Mouse (Mus musculus): Measurements from ENCODE around the gene Espn. TPM values are rescaled to one million over a fixed set of nuclear protein-coding genes. Genes with fewer than 3 reads are reported as not detected.

The Espn gene
- polyA plus RNA-seq, 1 experiment from 2014 or later = 13.8 TPM

DNA sequence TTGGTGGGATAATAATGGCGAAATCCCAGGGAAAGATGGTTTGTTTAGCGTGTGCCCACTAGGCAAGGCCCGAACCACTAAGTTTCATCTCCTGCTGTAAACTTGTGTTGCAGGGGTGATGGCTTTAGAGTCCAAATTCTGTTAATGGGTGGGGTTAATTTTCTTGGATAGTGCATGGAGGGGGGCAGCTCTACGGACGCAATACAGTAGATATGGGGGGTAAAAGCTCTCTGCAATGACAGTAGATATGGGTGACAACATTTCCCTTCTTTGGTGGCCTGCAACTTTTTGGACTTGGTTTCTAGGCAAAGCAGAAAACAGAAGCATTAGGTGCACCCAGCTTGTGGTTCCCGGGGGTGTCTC is 25.0 kb upstream of the Espn start:
- peak overlapping the region; percentile 93 for H3K4me2 ChIP-seq (replicated peaks; ENCODE audit: low read depth)
- H3K36me3 ChIP-seq (ENCODE audit: control insufficient read depth, insufficient read depth, low read length) = no peaks in the 10 kb centered on the region
- H3K9me3 ChIP-seq (ENCODE audit: control insufficient read depth, low read length) = no peaks in the 10 kb centered on the region
- no peak for ATAC-seq (ENCODE audit: low FRiP score, low TSS enrichment)
- 0 out of 2 replicates have a peak, but pooled peaks cover 5% of the 10 kb centered on the region for H3K4me1 ChIP-seq (replicated peaks; ENCODE audit: control insufficient read depth, insufficient read depth)
- TF ChIP-seq CTCF (IDR thresholded peaks at IDR 0.05; ENCODE audit: low read depth) = no peak
- TF ChIP-seq EP300 (optimal IDR thresholded peaks at IDR 0.05) = no peak
- no peak for DNase-seq (ENCODE audit: low spot score)
- H3K27ac ChIP-seq (replicated peaks) = no peak overlapping the region; the same call in 1 of the 2 replicates
- H3K27me3 ChIP-seq (ENCODE audit: control insufficient read depth, insufficient read depth, low read length) = no peaks in the 10 kb centered on the region
- H3K4me3 ChIP-seq (ENCODE audit: low read depth, low read length) = peak overlapping the region; percentile 67
- peak overlapping the region; percentile 81 for H3K9ac ChIP-seq (ENCODE audit: low read length)
- WGBS = 48% methylated on average over 6 of the region's 6 CpGs

DNA sequence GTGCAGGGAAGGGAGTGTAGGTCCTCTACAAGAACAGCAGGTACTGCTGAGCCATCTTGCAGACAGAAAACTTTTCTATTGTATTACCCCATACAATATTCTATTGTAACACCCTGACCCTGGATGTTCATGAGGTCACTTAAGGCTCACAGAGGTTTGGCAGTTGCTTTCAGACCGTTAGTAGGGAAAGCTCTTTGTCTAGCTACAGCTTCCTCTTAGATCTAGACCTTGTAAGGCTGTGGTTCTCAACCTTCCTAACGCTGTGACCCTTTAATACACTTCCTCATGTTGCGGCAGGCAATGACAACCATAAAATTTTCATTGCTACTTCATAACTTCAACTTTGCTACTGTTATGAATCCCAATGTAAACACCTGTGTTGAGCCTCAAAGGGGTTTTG is 24.5 kb upstream of the Espn start:
- TF ChIP-seq EP300 (optimal IDR thresholded peaks at IDR 0.05) (no peak), CTCF (IDR thresholded peaks at IDR 0.05; ENCODE audit: low read depth) (no peak)
- H3K36me3 ChIP-seq (ENCODE audit: control insufficient read depth, insufficient read depth, low read length) = no peaks in the 10 kb centered on the region
- H3K27ac ChIP-seq (replicated peaks) = no peak overlapping the region
- H3K9me3 ChIP-seq (ENCODE audit: control insufficient read depth, low read length) = no peaks in the 10 kb centered on the region
- ATAC-seq (ENCODE audit: low FRiP score, low TSS enrichment) (no peak), DNase-seq (ENCODE audit: low spot score) (no peak)
- H3K4me1 ChIP-seq (replicated peaks; ENCODE audit: control insufficient read depth, insufficient read depth) = 0 out of 2 replicates have a peak, but pooled peaks cover 5% of the 10 kb centered on the region
- no peaks in the 10 kb centered on the region for H3K27me3 ChIP-seq (ENCODE audit: control insufficient read depth, insufficient read depth, low read length)
- no peak overlapping the region for H3K9ac ChIP-seq (ENCODE audit: low read length)
- 77% methylated on average over 3 of the region's 3 CpGs for WGBS
- no peak overlapping the region for H3K4me3 ChIP-seq (ENCODE audit: low read depth, low read length)
- no peak overlapping the region for H3K4me2 ChIP-seq (replicated peaks; ENCODE audit: low read depth)

- Histone ChIP-seq H3K27ac (replicated peaks) (no peak overlapping the region), H3K36me3 (ENCODE audit: control insufficient read depth, insufficient read depth, low read length) (no peaks in the 10 kb centered on the region), H3K4me2 (replicated peaks; ENCODE audit: low read depth) (no peak overlapping the region), H3K9me3 (ENCODE audit: control insufficient read depth, low read length) (no peaks in the 10 kb centered on the region), H3K9ac (ENCODE audit: low read length) (no peak overlapping the region), H3K4me1 (replicated peaks; ENCODE audit: control insufficient read depth, insufficient read depth) (0 out of 2 replicates have a peak, but pooled peaks cover 5% of the 10 kb centered on the region), H3K4me3 (ENCODE audit: low read depth, low read length) (no peak overlapping the region), H3K27me3 (ENCODE audit: control insufficient read depth, insufficient read depth, low read length) (no peaks in the 10 kb centered on the region)
- ATAC-seq (ENCODE audit: low FRiP score, low TSS enrichment) = no peak
- 63% methylated on average over 9 of the region's 9 CpGs for whole genome bisulfite sequencing
- DNase-seq (ENCODE audit: low spot score) = no peak
- TF ChIP-seq CTCF (IDR thresholded peaks at IDR 0.05; ENCODE audit: low read depth) (no peak), EP300 (optimal IDR thresholded peaks at IDR 0.05) (no peak)
Observed at GRCm38 (mm10) chr4:152173956-152174355, 21.8 kb upstream of the Espn start.

GRCm38 (mm10) chr4:152173041-152173440 is 20.9 kb upstream of the Espn start:
- ATAC-seq (ENCODE audit: low FRiP score, low TSS enrichment) (no peak), DNase-seq (ENCODE audit: low spot score) (peak; percentile 75)
- no peaks in the 10 kb centered on the region for H3K27me3 ChIP-seq (ENCODE audit: control insufficient read depth, insufficient read depth, low read length)

GRCm38 (mm10) chr4:152171543-152171942 is 19.4 kb upstream of the Espn start:
- H3K4me2 ChIP-seq (replicated peaks; ENCODE audit: low read depth) = no peak overlapping the region
- H3K9ac ChIP-seq (ENCODE audit: low read length) = no peak overlapping the region
- peak; percentile 51 for TF ChIP-seq CTCF (IDR thresholded peaks at IDR 0.05; ENCODE audit: low read depth)
- TF ChIP-seq EP300 (optimal IDR thresholded peaks at IDR 0.05) = no peak
- no peaks in the 10 kb centered on the region for H3K36me3 ChIP-seq (ENCODE audit: control insufficient read depth, insufficient read depth, low read length)
- no peak for DNase-seq (ENCODE audit: low spot score)
- no peaks in the 10 kb centered on the region for H3K27me3 ChIP-seq (ENCODE audit: control insufficient read depth, insufficient read depth, low read length)
- WGBS = 79% methylated on average over 6 of the region's 6 CpGs
- no peaks in the 10 kb centered on the region for H3K9me3 ChIP-seq (ENCODE audit: control insufficient read depth, low read length)
- ATAC-seq (ENCODE audit: low FRiP score, low TSS enrichment) = no peak
- no peaks in the 10 kb centered on the region for H3K4me1 ChIP-seq (replicated peaks; ENCODE audit: control insufficient read depth, insufficient read depth)
- H3K4me3 ChIP-seq (ENCODE audit: low read depth, low read length) = no peak overlapping the region
- no peak overlapping the region for H3K27ac ChIP-seq (replicated peaks)

More at GRCm38 (mm10) chr4:152173041-152173440, 20.9 kb upstream of the Espn start:
- Histone ChIP-seq H3K36me3 (ENCODE audit: control insufficient read depth, insufficient read depth, low read length) (no peaks in the 10 kb centered on the region), H3K4me2 (replicated peaks; ENCODE audit: low read depth) (no peak overlapping the region), H3K9me3 (ENCODE audit: control insufficient read depth, low read length) (no peaks in the 10 kb centered on the region), H3K9ac (ENCODE audit: low read length) (no peak overlapping the region), H3K27ac (replicated peaks) (no peak overlapping the region), H3K4me3 (ENCODE audit: low read depth, low read length) (no peak overlapping the region), H3K4me1 (replicated peaks; ENCODE audit: control insufficient read depth, insufficient read depth) (0 out of 2 replicates have a peak, but pooled peaks cover 2% of the 10 kb centered on the region)
- TF ChIP-seq CTCF (IDR thresholded peaks at IDR 0.05; ENCODE audit: low read depth) = peak; percentile 95
- TF ChIP-seq EP300 (optimal IDR thresholded peaks at IDR 0.05) = no peak
- 4% methylated on average over 5 of the region's 5 CpGs for WGBS

- no peak for DNase-seq (ENCODE audit: low spot score)
- TF ChIP-seq CTCF (IDR thresholded peaks at IDR 0.05; ENCODE audit: low read depth) = no peak
- no peak for TF ChIP-seq EP300 (optimal IDR thresholded peaks at IDR 0.05)
- 78% methylated on average over 10 of the region's 10 CpGs for WGBS
- Histone ChIP-seq H3K9ac (ENCODE audit: low read length) (no peak overlapping the region), H3K9me3 (ENCODE audit: control insufficient read depth, low read length) (no peaks in the 10 kb centered on the region), H3K4me2 (replicated peaks; ENCODE audit: low read depth) (no peak overlapping the region), H3K4me1 (replicated peaks; ENCODE audit: control insufficient read depth, insufficient read depth) (no peaks in the 10 kb centered on the region), H3K27ac (replicated peaks) (no peak overlapping the region), H3K4me3 (ENCODE audit: low read depth, low read length) (no peak overlapping the region), H3K27me3 (ENCODE audit: control insufficient read depth, insufficient read depth, low read length) (no peaks in the 10 kb centered on the region), H3K36me3 (ENCODE audit: control insufficient read depth, insufficient read depth, low read length) (no peaks in the 10 kb centered on the region)
- ATAC-seq (ENCODE audit: low FRiP score, low TSS enrichment) = no peak
Observed at GRCm38 (mm10) chr4:152170286-152170685, 18.1 kb upstream of the Espn start.

Measured in stomach, postnatal 0 days (tissue).